Mouse (Mus musculus) liver, adult 2 months (tissue): ENCODE results near the gene Pfkl. TPM values are rescaled to one million over a fixed set of nuclear protein-coding genes. Genes with fewer than 3 reads are reported as not detected.

Experiments
- DNase-seq: peaks from one replicate; pipeline ENCODE4 v3.0.0-alpha.2; 2011; ENCODE audit warnings: low read depth, low spot score; ENCODE audit errors: extremely low read depth
- H3K27ac ChIP-seq: fragments of 200-500 bp; replicated peaks from 2 replicates; pipeline ENCODE4 v1.5.1; 2012; ENCODE audit warnings: low read depth, mild to moderate bottlenecking, control low read depth, inconsistent platforms, low read length; ENCODE audit not compliant: insufficient read depth
- H3K27me3 ChIP-seq: fragments of 200-500 bp; 2 replicates; pipeline ENCODE4 v1.6.1; 2012; ENCODE audit warnings: mild to moderate bottlenecking, moderate library complexity, low read length, inconsistent platforms; ENCODE audit not compliant: control insufficient read depth, insufficient read depth
- H3K36me3 ChIP-seq: fragments of 200-500 bp; 2 replicates; pipeline ENCODE4 v1.6.1; 2012; ENCODE audit warnings: low read length, inconsistent platforms; ENCODE audit not compliant: control insufficient read depth, insufficient read depth
- H3K4me1 ChIP-seq: fragments of 200-500 bp; 2 replicates; pipeline ENCODE4 v1.6.1; 2011; ENCODE audit warnings: low read length; ENCODE audit not compliant: control insufficient read depth, insufficient read depth
- H3K4me3 ChIP-seq: fragments of 200-500 bp; 2 replicates; pipeline ENCODE4 v1.5.1; 2011; ENCODE audit warnings: low read depth, mild to moderate bottlenecking, control low read depth, low read length, moderate library complexity; ENCODE audit not compliant: insufficient read depth
- H3K79me2 ChIP-seq: fragments of 200-500 bp; 2 replicates; pipeline ENCODE4 v1.6.1; 2012; ENCODE audit warnings: inconsistent platforms, mild to moderate bottlenecking, low read length, moderate library complexity; ENCODE audit not compliant: control insufficient read depth, insufficient read depth
- H3K9ac ChIP-seq: fragments of 200-500 bp; 2 replicates; pipeline ENCODE4 v1.6.1; 2012; ENCODE audit warnings: low read depth, mild to moderate bottlenecking, control low read depth, inconsistent platforms, low read length
- CTCF ChIP-seq: fragments of 200-500 bp; IDR thresholded peaks from 2 replicates; pipeline ENCODE4 v1.5.1; 2011; ENCODE audit warnings: low read depth, low read length, control low read depth
- POLR2A ChIP-seq: fragments of 200-500 bp; IDR thresholded peaks from 2 replicates; pipeline ENCODE4 v1.6.1; 2011; ENCODE audit warnings: low read length, control low read depth; ENCODE audit not compliant: insufficient read depth; ENCODE audit errors: extremely low read depth
- WGBS: fragments of 180-500 bp; shearing (Covaris S2); methylation state at CpG from one replicate; pipeline ENCODE4 v1.1.7; 2018; 5-methylcytosine and 5-hydroxymethylcytosine counted together
- polyA plus RNA-seq: library from polyadenylated mRNA; depleted of rRNA; stranded (reverse); fragments of >200 nt; gene quantifications from 2 replicates; pipeline ENCODE4 v1.2.3, GENCODE M21; 2012
- total RNA-seq: library from RNA; depleted of rRNA; stranded (reverse); fragments of >200 nt; gene quantifications from 2 replicates; pipeline ENCODE4 v1.2.3, GENCODE M21; 2014

Pfkl gene
- total and polyA plus RNA-seq, 2 experiments: 17.5 to 38.6 TPM

- H3K9ac ChIP-seq: no peak overlapping the region
- no peak for DNase-seq
- H3K79me2 ChIP-seq: no peaks in the 10 kb centered on the region
- H3K27ac ChIP-seq: no peak overlapping the region
- H3K4me1 ChIP-seq: peaks cover 11% of the 10 kb centered on the region
- WGBS: 71% methylated on average over 17 of the region's 17 CpGs
- peaks cover 5% of the 10 kb centered on the region; the same call in 1 of the 2 replicates for H3K27me3 ChIP-seq
- H3K4me3 ChIP-seq: no peak overlapping the region
- TF ChIP-seq POLR2A (no peak), CTCF (peak; percentile 36)
- no peaks in the 10 kb centered on the region for H3K36me3 ChIP-seq
Measured at GRCm38 (mm10) chr10:77971709-77972553, 38.0 kb downstream of the Pfkl start.

GRCm38 (mm10) chr10:77971191-77971590 is 38.7 kb downstream of the Pfkl start:
- Histone ChIP-seq H3K4me3 (no peak overlapping the region), H3K9ac (no peak overlapping the region; the same call in 1 of the 2 replicates), H3K27me3 (peaks cover 5% of the 10 kb centered on the region; the same call in 1 of the 2 replicates), H3K79me2 (no peaks in the 10 kb centered on the region), H3K36me3 (no peaks in the 10 kb centered on the region), H3K27ac (no peak overlapping the region), H3K4me1 (peaks cover 8% of the 10 kb centered on the region)
- DNase-seq: no peak
- TF ChIP-seq POLR2A (no peak), CTCF (no peak)
- 88% methylated on average over 10 of the region's 10 CpGs for WGBS

- TF ChIP-seq POLR2A (no peak), CTCF (no peak)
- H3K79me2 ChIP-seq: no peaks in the 10 kb centered on the region
- 68% methylated on average over 6 of the region's 6 CpGs for WGBS
- peak within 1 kb of the TSS; percentile 41 for H3K4me3 ChIP-seq
- H3K27ac ChIP-seq: peak within 1 kb of the TSS; percentile 42
- peak within 1 kb of the TSS; percentile 47 for H3K9ac ChIP-seq
- H3K27me3 ChIP-seq: peaks cover 5% of the 10 kb centered on the region; the same call in 1 of the 2 replicates
- H3K36me3 ChIP-seq: no peaks in the 10 kb centered on the region
- peak; percentile 52 for DNase-seq
- peaks cover 7% of the 10 kb centered on the region for H3K4me1 ChIP-seq
Measured at GRCm38 (mm10) chr10:77970481-77970880, 39.4 kb downstream of the Pfkl start, which contains the start of gene Trpm2. Gene Trpm2, minus strand, starts transcription at chr10:77970563.

GRCm38 (mm10) chr10:77969973-77970325 is 39.9 kb downstream of the Pfkl start:
- DNase-seq: no peak
- Histone ChIP-seq H3K4me1 (peaks cover 2% of the 10 kb centered on the region; the same call in 1 of the 2 replicates), H3K9ac (no peak overlapping the region; the same call in none of the 2 replicates), H3K4me3 (peak overlapping the region; percentile 41; the same call in 1 of the 2 replicates), H3K36me3 (no peaks in the 10 kb centered on the region), H3K27me3 (peaks cover 5% of the 10 kb centered on the region; the same call in 1 of the 2 replicates), H3K27ac (peak overlapping the region; percentile 42), H3K79me2 (no peaks in the 10 kb centered on the region)
- no peak for TF ChIP-seq CTCF
- no peak for TF ChIP-seq POLR2A
- WGBS: 22% methylated on average over 8 of the region's 8 CpGs

GRCm38 (mm10) chr10:77969274-77969972 is 40.5 kb downstream of the Pfkl start:
- Histone ChIP-seq H3K27me3 (peaks cover 5% of the 10 kb centered on the region; the same call in 1 of the 2 replicates), H3K27ac (peak overlapping the region; percentile 42; the same call in 1 of the 2 replicates), H3K36me3 (no peaks in the 10 kb centered on the region), H3K9ac (peak overlapping the region; percentile 47), H3K79me2 (no peaks in the 10 kb centered on the region), H3K4me1 (no peaks in the 10 kb centered on the region), H3K4me3 (peak overlapping the region; percentile 41)
- 15% methylated on average over 26 of the region's 26 CpGs for WGBS
- DNase-seq: no peak
- TF ChIP-seq CTCF (no peak), POLR2A (no peak)
